Mouse (Mus musculus): ENCODE results near the gene Hsf2bp. TPM values are rescaled to one million over a fixed set of nuclear protein-coding genes. Genes with fewer than 3 reads are reported as not detected.

The Hsf2bp gene
- total and polyA plus RNA-seq, 3 experiments = 0.34 to 1.0 (median 0.75) TPM

- dilution Hi-C loops (cut with MboI; ENCODE audit: extremely low pct_ligation_motif_present, extremely low pct_unique_long_range_greater_than_20kb, low sequenced_read_pairs) = no loop called here
- Histone ChIP-seq H3K4me2 (ENCODE audit: insufficient read depth, low read depth, poor library complexity, severe bottlenecking) (no peak overlapping the region), H3K4me3 (replicated peaks in 1 of 3; ENCODE audit: low read depth in 2 of 3, low read length in 2 of 3, poor library complexity in 1 of 3) (no peak overlapping the region), H3K9ac (ENCODE audit: insufficient read depth, low read depth) (no peak overlapping the region), H3K27me3 (replicated peaks) (no peaks in the 10 kb centered on the region), H3K9me3 (replicated peaks; ENCODE audit: low read length) (no peaks in the 10 kb centered on the region), H3K79me2 (replicated peaks; ENCODE audit: control insufficient read depth, extremely low read depth, insufficient read depth, poor library complexity, severe bottlenecking) (no peaks in the 10 kb centered on the region), H3K36me3 (replicated peaks in 1 of 2; ENCODE audit: control insufficient read depth in 1 of 2, insufficient read depth in 1 of 2, low read length in 1 of 2) (no peaks in the 10 kb centered on the region), H3K27ac (ENCODE audit: insufficient read depth, low read depth) (no peak overlapping the region), H3K4me1 (ENCODE audit: control insufficient read depth in 1 of 2, insufficient read depth in 2 of 2) (peaks cover 37 to 82% of the 10 kb centered on the region in 2 experiments)
- in situ Hi-C loops (cut with MboI; ENCODE audit: low pct_ligation_motif_present, low pct_unique_long_range_greater_than_20kb, low sequenced_read_pairs) = loop anchor here (10.0 kb wide), 1 partner anchor 245 kb away; no protein-coding TSS in a partner anchor
- DNase-seq (ENCODE audit: extremely low read depth) = no peak
- TF ChIP-seq E2F4 (IDR thresholded peaks at IDR 0.05; ENCODE audit: insufficient replicate concordance, low read depth, low read length) (no peak), MYC (IDR thresholded peaks at IDR 0.05; ENCODE audit: low read depth, low read length) (no peak), GABPA (IDR thresholded peaks at IDR 0.05; ENCODE audit: insufficient replicate concordance, low read depth, low read length) (no peak), CHD1 (IDR thresholded peaks at IDR 0.05; ENCODE audit: low read depth, low read length) (no peak), ETS1 (conservative IDR thresholded peaks at IDR 0.05; ENCODE audit: low read depth, low read length) (no peak), SMC3 (IDR thresholded peaks at IDR 0.05; ENCODE audit: low read depth, low read length) (no peak), PAX5 (IDR thresholded peaks at IDR 0.05; ENCODE audit: low read length) (no peak), MAFK (IDR thresholded peaks at IDR 0.05; ENCODE audit: insufficient replicate concordance, low read length) (no peak), CHD2 (IDR thresholded peaks at IDR 0.05; ENCODE audit: low read length) (no peak), TBP (conservative IDR thresholded peaks at IDR 0.05; ENCODE audit: low read depth, low read length) (no peak), RAD21 (IDR thresholded peaks at IDR 0.05; ENCODE audit: low read depth, low read length) (no peak), NELFE (IDR thresholded peaks at IDR 0.05; ENCODE audit: low read depth, low read length) (no peak), HCFC1 (IDR thresholded peaks at IDR 0.05; ENCODE audit: low read depth, low read length) (no peak), ZKSCAN1 (IDR thresholded peaks at IDR 0.05; ENCODE audit: borderline replicate concordance, low read depth, low read length) (no peak)
Observed at GRCm38 (mm10) chr17:31929844-31930715, 106.1 kb downstream of the Hsf2bp start.

DNA sequence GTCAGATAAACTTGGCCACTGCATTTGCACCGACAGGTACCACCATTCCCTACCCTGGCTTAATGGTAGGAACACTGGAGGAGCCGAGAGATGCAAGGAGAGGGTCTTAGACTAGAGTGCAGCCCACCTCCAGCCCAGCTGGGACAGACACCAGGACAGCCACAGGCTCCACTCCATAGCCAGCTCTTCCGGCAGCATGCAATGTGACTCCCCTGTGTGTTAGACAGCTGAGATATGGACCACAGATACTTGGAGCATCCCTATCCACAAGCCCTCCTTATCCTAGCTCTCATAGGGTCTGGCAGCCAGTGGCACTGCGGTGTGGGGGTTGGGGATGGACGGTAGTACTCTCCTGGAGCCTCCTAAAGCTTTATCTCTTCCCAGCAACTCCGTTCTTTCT lies 107.1 kb downstream of the Hsf2bp start:
- TF ChIP-seq TBP (conservative IDR thresholded peaks at IDR 0.05; ENCODE audit: low read depth, low read length) (no peak), USF1 (IDR thresholded peaks at IDR 0.05; ENCODE audit: low read depth, low read length) (no peak), SIN3A (IDR thresholded peaks at IDR 0.05; ENCODE audit: low read length) (no peak), KAT2A (IDR thresholded peaks at IDR 0.05; ENCODE audit: insufficient replicate concordance, low read length) (no peak)

More for the DNA sequence above, 107.1 kb downstream of the Hsf2bp start:
- no peak overlapping the region for H3K4me3 ChIP-seq (replicated peaks in 1 of 3; ENCODE audit: low read depth in 2 of 3, low read length in 2 of 3, poor library complexity in 1 of 3)
- H3K4me2 ChIP-seq (ENCODE audit: insufficient read depth, low read depth, poor library complexity, severe bottlenecking) = no peak overlapping the region
- H3K36me3 ChIP-seq (replicated peaks in 1 of 2; ENCODE audit: control insufficient read depth in 1 of 2, insufficient read depth in 1 of 2, low read length in 1 of 2) = no peaks in the 10 kb centered on the region
- no peaks in the 10 kb centered on the region for H3K79me2 ChIP-seq (replicated peaks; ENCODE audit: control insufficient read depth, extremely low read depth, insufficient read depth, poor library complexity, severe bottlenecking)
- no peak overlapping the region for H3K9ac ChIP-seq (ENCODE audit: insufficient read depth, low read depth)
- no peak for DNase-seq (ENCODE audit: extremely low read depth)
- dilution Hi-C loops (cut with MboI; ENCODE audit: extremely low pct_ligation_motif_present, extremely low pct_unique_long_range_greater_than_20kb, low sequenced_read_pairs) (no loop called here), in situ Hi-C loops (cut with MboI; ENCODE audit: low pct_ligation_motif_present, low pct_unique_long_range_greater_than_20kb, low sequenced_read_pairs) (no loop called here)
- H3K27ac ChIP-seq (ENCODE audit: insufficient read depth, low read depth) = no peak overlapping the region
- H3K4me1 ChIP-seq (ENCODE audit: control insufficient read depth in 1 of 2, insufficient read depth in 2 of 2) = peaks cover 37 to 86% of the 10 kb centered on the region in 2 experiments
- no peaks in the 10 kb centered on the region for H3K27me3 ChIP-seq (replicated peaks)
- H3K9me3 ChIP-seq (replicated peaks; ENCODE audit: low read length) = no peaks in the 10 kb centered on the region

Data from CH12.LX (cell line).